Mouse (Mus musculus) lung, adult 18-20 months (tissue): ENCODE data around the gene Dmwd.
"Not testable (repeated sequence)": the region's sequence is repeated elsewhere in the genome, so short reads cannot be mapped to it uniquely, and the experiment has no call there.

Source experiments
- DNase-seq, 2 experiments: peaks; one replicate each; pipeline ENCODE4 v3.0.0; 2022; ENCODE audit warnings: mixed read lengths in 2 of 2

Dmwd gene

DNA sequence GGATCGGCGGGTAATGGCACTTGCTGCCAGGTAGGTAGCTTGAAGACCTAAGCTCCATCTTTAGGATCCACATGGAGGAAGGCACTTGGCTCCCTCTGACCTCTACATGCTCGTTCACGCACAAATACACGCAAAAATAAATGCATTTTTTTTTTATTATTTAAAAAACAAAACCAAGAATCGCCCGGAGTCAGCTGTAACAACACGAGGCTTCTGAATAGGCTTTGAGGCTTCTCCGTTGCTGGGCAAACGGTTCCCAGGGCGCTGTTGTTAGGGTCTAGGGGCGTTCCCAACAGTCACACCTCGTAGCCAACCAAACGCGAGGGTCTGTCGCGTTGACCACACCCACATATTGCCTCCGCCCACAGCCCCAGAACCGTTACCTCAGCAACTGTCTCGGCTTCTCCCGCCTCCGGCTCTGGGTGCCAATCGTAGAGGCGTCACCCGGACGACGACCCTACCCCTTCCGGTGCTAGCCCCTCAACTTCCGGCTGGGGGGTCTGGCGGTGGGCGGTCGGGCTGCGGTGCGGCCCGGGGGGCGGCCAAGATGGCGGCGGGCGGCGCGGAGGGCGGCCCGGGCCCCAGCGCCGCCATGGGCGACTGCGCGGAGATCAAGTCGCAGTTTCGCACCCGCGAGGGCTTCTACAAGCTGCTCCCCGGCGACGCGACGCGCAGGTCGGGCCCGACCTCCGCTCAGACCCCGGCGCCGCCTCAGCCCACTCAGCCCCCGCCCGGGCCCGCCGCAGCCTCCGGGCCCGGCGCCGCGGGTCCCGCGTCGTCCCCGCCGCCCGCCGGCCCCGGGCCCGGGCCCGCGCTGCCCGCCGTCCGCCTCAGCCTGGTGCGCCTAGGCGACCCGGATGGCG is at the start of gene Dmwd:
TSS of gene Dmwd (plus strand) at position 505 of the 863 bp plus-strand sequence.
- peak; percentile 96 to 97 for DNase-seq

DNA sequence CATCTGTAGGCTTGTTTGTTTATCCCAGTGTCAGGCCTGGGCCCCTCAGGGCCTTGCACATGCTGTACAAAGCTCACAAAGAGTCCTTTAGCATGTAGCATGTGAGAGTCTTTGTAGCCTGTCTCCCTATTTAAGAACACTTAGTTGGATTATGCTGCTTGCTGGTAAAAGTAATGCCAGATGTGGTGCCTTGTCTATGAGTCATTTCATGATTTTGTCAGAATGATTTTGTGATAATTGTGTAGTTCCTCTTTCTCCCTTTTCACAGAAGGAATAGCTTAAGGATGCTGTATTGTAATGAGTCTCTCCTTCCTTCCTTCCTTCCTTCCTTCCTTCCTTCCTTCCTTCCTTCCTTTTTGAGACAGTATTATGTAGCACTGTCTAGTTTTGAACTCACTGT is 48.0 kb upstream of the Dmwd start:
- no peak for DNase-seq

DNA sequence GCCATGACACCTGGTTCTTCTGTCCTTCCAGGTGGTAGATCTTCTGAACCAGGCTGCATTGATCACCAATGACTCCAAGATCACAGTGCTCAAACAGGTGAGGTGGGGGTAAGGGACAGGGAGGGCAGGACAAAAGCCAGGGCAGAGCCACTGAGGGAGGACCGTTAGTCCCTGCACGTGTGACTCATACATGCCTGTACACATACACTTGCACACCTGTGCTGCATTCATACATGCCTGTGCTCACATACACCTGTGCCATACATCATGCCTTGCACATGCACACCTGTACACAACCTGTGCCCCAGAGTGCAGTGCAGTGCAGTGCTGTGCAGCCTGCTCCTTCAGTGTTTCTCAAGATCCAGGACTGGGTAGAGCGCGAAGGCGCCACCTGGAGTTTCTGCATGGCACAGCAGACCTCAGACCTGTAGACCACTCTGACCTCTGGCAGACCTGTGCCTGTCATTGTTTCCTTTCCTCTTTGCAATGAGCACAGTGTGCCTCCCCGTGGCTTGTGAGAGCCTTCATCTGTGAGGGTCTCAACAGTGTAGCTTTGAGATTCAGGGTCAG is 46.9 kb upstream of the Dmwd start:
- peak; percentile 41 to 53 for DNase-seq

DNA sequence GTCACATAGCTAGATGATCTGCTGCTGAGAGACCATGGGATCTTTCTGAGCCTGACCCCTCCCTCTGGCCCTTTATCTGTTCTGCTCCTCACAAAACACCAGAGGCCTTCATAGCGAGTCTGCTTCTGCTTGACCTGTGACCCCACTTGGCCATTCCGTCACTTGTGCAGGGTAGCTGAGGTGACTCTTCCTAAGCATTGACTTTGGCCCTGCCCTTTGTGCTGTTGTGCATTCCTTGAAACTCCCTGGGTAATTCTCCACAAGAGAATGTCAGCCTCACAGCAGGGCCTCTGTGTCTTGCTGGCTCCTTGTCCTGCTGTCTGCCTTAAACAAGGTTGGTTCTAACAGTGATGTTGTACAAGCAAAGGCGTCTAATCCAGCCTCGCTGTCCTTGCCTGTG is 44.4 kb upstream of the Dmwd start:
- no peak for DNase-seq

DNA sequence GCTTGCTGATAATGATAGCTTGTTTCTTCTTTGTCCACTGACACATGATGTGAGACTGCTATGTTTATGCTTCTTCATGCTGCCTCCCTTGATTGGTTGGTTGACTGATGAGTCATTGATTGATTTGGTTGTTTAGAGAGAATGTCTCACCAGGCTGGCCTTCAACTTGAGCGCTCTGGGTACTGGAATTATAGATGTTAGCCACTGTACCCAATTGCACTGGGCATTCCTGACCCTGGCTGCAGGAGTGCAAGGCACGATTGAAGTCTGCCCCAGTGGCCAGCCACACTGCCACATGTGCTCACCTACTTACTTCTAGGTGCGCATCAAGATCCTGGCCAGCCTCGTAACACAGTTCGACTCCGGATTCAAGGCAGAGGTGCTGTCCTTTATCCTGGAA is 31.4 kb upstream of the Dmwd start:
- DNase-seq, result no peak

DNA sequence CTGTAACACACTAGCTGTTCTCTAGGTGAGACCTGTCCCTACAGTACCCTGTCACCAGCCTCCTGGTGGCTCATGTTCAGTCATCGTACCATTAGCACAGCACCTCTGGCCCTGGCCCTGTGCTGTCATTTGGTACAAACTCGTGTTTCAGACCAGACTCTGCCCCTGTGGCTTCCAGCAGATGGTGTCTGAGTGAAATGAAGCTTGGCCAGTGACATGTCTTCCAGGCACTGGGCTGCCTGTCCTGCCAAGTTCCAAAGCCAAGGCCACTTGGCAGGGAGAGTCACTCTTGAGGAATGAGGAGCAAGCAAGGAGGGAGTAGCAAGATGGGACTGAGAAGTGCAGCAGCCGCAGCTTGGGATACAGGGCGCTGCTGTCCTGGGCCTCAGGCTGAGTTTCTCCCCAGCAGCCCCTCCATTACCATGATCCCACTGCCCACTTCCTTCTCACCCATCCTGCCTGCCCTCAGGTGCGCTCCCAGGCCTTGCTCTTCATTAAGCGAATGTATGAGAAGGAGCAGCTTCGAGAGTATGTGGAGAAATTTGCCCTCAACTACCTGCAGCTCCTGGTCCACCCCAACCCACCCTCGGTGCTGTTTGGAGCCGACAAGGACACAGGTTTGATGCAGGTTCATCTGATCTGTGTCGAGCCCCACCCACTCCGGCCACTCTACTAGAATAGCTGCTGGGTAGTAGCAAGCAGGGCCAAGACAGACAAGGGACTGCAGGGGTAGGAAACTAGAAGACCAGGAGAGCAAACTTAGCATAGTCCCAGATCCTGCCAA is 29.5 kb upstream of the Dmwd start:
- no peak for DNase-seq

DNA sequence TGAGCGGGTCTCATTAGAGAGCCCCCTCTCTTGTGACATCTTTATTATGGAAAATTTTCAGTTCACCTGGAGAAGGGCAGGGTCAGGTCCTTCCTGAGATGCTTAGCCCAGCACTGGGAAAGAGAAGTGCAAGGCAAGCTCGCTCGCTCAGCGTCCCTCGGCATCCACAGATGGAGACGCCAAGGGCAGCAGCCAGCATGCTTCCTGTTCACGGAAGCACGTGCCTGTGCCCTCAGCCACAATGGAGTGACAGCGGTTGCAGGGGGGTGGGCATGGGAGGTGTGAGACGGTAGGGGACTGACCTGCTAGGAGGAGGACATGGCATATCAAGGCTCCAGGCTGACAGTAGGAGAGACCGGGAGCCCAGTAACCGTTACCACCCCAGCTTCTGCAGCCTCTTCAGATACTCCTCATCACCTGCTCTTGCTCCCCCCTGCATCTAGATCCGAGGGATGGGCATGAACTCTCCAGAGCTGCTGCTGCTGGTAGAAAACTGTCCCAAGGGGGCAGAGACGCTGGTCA is 28.0 kb upstream of the Dmwd start:
- DNase-seq, result no peak

DNA sequence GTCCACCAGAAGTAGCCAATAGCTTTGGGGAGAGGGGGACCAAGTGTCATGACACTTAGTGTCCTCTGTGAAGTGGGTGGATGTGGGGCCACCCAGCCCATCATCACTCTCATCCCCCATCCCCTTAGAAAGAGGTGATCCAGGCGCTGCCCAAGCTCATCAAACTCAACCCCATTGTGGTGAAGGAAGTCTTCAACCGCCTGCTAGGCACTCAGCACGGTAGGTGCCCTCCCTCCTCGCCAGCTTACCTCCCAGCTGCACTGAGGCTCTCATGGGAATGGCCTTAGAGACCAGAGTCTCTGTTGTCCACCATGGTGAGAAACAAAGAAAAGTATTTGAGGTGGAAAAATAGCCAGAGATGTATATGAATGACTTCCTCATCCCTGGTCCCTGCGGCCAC is 26.8 kb upstream of the Dmwd start:
- no peak for DNase-seq

DNA sequence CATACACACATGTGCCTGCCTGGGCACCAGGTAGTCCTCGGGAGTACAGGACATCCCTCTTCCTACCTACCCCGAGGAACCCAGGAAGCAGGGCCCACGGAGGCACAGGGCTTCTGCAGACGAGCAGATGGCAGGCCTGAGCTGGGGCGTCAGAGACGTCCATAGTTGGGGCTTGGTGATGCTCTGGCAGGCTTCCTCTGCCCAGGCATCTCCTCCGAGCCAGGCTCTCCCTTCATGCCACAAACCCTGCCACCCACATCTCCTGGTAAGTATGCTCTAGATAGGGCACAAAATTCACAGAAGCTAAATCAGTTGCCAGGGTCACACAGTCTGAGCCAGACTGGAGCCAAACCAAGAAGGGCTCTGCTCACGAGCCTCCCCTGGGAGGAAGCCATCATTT is 25.9 kb upstream of the Dmwd start:
- DNase-seq, result no peak

DNA sequence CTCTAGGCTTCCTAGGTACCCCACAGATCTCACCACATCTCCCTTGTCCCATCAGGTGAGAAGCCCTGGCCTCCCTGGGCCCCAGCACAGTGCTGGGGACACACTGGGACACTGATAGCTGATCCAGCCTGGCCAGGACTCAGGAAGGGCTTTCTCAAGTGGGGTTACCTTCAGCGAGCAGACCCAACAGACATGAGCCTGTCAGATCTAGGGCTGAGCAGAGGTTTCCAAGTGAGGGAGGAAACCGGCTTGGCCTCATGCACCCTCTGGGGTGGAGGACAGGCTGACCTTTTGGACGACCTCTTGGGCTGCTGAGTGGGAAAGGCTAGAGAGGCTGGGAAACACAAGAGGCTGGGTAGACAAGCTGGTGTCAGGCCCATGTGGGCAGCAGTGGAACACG is 24.9 kb upstream of the Dmwd start:
- DNase-seq, result peak; percentile 19 to 21

DNA sequence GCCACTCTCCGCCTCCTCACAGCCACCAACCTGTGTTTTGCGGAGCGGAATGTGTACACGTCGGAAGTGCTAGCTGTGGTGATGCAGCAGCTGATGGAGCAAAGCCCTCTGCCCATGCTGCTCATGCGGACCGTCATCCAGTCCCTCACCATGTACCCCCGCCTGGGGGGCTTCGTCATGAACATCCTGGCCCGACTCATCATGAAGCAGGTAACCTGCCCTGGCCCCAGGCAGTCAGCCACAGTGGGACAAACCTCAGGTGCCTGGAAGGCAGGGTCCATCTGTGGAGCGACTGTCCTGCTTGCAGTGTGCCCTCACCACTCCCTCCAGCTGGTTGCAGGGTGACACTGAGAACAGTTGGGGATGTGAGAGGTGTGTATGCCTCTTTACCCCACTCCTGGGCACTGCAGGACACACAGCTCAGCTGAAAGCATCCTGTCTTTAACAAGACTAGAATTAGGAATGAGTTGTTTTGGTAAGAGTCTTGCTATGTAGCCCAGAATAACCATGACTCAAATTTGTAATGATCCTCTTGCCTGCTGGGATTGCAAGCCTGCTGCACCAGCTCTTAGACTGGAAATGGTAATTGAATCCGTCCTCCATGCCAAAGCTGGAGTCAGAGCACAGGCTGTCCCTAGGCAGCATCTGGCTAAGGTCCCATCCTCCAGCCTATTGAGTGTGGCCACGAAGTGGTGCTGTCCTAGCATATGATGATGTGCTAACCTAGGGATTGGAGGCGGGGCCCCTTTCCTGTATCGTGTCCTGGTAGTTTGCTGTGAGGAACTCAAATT is 23.5 kb upstream of the Dmwd start:
- no peak for DNase-seq

DNA sequence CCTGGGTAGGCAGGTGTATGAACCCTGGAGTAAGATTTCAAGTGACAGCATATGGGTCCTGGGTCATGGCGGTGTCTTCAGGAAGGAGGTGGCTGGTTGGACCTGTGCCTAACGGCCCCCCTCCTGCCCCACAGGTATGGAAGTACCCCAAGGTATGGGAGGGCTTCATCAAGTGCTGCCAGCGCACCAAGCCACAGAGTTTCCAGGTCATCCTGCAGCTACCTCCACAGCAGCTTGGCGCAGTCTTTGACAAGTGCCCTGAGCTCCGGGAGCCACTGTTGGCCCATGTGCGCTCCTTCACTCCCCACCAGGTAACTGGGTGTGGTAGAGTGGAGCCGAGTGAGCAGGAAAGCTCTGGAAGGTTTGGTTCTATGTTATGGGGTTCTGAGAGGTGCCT is 22.9 kb upstream of the Dmwd start:
- no peak for DNase-seq

DNA sequence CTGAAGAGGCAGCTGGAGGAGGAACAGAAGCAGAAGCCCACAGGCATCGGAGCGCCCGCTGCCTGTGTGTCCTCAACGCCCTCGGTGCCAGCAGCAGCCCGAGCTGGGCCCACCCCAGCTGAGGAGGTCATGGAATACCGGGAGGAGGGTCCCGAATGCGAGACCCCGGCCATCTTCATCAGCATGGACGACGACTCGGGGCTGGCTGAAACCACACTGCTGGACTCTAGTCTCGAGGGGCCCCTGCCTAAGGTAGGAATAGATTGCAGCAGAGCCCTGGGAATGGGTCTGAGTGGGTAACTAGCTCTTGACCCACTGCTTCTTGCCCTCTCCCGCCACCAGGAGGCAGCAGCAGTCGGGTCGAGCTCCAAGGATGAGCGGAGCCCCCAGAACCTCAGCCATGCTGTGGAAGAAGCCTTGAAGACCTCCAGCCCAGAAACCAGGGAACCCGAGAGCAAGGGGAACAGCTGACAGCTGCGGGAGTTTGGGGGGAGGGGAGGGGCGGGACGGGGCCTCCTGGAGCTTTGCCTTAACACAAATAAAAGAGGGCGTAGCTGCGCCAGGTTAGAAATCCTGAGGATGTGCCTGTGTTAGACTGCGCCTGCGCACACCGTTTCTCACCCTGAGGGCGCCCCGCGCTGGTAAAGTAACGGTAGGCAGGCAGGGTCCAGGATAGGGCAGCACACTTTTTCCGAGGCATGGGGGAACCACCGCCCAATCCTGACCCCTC is 21.8 kb upstream of the Dmwd start, which contains the start of gene Rsph6a:
TSS of gene Rsph6a (plus strand) at position 644 of the 730 bp plus-strand sequence.
- no peak for DNase-seq

DNA sequence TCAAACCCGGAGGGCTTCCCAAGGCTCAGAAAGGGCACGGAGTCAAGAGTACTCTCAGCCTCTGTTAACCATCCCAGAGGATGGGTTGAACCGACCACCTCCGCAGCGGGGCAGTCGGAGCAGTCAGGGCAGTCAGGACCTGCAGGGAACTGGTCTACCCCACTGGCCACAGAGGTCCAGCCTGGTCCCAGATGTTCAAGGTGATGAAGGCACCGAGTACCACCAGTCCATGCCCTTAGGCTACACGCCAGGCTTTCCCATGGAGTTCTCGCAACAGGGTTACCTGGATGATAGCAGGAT is 21.3 kb upstream of the Dmwd start:
- no peak for DNase-seq

DNA sequence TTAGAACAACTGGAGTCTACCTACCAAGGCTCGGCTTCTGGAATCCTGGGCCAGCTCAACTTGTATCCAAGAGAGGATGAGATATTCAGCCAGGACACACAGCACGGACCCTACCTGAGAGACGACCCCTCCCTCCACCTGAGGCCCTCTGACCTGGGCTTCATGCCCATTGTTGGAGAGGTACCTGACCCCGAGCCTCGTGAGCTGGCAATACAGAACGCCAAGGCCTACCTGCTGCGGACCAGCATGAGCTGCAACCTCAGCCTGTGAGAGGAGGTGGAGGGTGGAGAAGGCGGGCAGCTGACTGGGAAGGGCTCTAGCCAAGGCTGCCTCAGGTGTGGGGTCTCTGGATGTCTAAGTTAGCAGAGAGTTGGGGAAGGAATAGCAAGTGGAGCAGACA is 20.9 kb upstream of the Dmwd start:
- no peak for DNase-seq

DNA sequence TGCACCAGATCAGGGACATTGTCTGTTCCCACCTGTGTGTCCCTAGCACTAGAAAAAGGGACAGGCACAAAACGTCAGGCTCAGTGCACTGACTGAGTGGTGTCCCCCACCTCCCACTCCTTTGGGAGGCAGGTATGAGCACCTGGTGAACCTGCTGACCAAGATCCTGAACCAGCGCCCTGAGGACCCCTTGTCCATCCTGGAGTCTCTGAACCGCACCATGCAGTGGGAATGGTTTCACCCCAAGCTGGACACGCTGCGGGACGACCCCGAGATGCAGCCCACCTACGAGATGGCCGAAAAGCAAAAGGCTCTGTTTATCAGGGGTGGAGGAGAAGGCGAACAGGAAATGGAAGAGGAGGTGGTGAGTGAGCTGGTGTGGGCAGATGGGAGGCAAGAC is 18.6 kb upstream of the Dmwd start:
- DNase-seq, result no peak

DNA sequence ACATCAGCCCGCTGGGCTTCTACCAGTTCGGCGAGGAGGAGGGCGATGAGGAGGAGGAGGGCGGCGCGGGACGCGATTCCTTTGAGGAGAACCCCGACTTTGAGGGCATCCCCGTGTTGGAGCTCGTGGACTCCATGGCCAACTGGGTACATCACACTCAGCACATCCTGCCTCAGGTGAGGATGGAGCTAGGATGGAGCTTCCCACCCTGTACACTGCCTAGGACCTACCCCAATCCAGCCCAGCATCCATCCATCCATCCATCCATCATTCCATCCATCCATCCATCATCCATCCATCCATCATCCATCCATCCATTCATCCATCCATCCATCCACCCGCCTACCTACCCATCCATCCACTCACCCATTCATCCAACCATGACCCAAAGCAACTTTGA is 10.1 kb upstream of the Dmwd start:
- no peak for DNase-seq

DNA sequence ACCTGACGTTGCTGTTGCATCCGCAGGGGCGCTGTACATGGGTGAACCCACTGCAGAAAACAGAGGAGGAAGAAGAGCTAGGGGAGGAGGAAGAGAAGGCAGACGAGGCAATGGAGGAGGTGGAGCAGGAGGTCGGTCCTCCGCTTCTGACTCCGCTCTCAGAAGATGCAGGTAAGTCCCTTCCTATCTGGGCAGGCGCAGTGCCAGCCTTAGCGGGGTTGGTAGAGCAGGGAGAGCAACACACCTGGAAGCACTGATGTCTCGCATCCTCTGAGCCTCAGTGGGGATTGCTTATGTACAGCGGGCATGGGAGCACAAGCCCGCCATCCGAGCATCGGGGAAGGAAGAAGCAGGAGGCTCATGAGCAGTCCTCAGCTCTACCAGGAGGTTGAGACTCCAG is 9.0 kb upstream of the Dmwd start:
- no peak for DNase-seq

DNA sequence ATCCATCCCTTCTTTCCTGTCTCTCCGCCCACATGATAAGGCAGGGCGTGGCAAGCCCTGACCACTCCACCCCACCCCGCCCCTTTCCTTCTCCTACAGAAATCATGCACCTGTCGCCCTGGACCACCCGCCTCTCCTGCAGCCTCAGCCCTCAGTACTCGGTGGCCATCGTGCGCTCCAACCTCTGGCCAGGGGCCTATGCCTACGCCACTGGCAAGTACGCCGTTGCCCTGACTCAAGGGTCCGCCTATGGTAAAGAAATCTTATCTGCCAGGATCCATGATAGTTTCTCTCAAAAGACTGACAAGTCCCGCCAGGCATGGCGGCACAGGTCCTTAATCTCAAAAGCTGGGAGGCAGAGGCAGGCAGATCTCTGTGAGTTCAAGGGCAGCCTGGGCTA is 8.1 kb upstream of the Dmwd start:
- DNase-seq, result no peak

DNA sequence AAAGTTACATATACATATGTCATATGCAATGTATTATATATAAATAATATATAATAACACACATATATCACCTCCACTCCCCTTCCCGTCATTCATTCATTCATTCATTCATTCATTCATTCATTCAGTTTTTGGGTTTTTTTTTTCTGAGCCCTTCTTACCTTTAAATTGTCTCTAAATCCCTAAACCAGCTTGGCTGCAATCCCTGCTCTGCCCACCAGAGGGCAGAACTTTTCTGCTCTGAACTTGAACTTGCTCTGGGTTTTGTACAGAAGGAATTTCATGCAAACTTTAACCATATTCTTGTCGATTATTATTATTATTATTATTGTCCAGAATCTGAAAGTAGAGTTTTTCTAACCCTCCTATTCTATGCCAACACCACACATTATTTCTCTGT is 7.3 kb upstream of the Dmwd start:
- peak; percentile 64 to 69 for DNase-seq

DNA sequence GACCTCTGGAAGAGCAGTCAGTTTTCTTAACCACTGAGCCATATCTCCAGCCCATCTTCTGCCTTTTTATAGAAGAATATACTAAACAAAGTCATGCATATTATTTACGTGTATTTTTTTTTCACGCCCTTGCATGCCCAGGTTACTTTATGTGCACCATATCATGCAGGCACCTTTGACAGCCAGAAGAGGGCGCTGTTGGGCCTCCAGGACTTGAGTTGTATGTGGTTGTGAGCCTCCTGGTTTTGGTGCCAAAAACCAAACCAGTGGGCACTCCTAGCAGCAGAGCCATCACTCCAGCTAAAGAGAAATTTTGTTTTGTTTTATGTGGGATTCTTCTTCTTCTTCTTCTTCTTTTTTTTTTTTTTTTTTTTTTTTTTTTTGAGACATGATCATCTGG is 6.5 kb upstream of the Dmwd start:
- no peak for DNase-seq

DNA sequence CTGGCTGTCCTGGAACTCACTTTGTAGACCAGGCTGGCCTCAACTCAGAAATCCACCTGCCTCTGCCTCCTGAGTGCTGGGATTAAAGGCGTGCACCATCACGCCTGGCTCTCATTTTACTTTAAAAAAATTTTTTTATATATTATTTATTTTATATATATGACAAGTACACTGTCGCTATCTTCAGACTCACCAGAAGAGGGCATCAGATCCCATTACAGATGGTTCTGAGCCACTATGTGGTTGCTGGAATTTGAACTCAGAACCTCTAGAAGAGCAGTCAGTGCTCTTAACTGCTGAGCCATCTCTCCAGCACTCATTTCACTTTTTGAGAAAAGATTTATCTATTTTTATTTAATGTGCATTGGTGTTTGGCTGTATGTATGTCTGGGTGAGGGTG is 5.0 kb upstream of the Dmwd start:
- DNase-seq, result not testable (repeated sequence)
